Mouse (Mus musculus) bone marrow, adult 2 months (tissue): ENCODE results near the gene 2700049A03Rik.

Experiments used
- CTCF ChIP-seq: fragments of 200-500 bp; IDR thresholded peaks from 2 replicates; pipeline ENCODE4 v1.5.1; 2011; ENCODE audit warnings: low read length, control low read depth; ENCODE audit not compliant: control insufficient read depth, insufficient read depth
- POLR2A ChIP-seq: fragments of 200-500 bp; IDR thresholded peaks from 2 replicates; pipeline ENCODE4 v1.6.1; 2011; ENCODE audit warnings: low read depth, mild to moderate bottlenecking, control low read depth, low read length, borderline replicate concordance; ENCODE audit not compliant: control insufficient read depth

DNA sequence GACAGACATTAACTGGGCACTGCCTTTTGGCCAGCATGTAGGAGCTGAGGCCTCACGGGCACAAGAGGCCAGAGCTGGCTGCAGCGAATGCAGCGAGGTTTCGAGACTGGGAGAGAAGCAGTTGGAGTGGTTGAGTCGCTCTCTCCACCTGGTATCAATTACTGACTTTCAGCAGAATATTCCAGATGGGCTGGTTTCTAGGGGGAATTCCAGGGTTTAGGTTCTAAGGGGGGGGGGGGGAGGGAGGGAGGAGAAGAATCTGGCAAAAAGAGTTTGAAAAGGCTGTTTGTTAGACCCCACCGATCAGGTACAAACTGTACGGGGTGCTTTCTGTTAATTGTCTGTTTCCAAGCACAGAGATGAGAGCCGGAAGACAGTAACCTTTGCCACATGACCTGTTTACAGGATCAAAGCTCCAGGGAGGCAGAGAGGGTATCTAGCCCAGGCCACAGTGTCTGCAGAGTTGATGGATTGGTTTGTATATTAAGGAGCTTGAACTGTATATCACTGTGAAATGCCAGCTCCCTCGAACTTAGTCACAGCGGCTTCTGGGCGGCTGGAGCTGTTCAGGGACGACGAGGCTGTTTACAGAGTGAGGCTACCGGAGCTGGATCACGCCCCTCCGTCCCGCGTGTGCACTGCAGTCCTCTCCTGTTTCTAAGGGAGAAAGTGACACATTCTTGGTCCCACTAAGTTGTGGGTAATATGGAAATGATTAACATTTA lies 121.7 kb downstream of the 2700049A03Rik start:
- TF ChIP-seq CTCF (no peak), POLR2A (no peak)
